8 mouse cellular contexts compared by ENCODE assay signal in genomic region chrX:152368054-152368396, GRCm38 (mm10). TPM values are rescaled to one million over a fixed set of nuclear protein-coding genes. Genes with fewer than 3 reads are reported as not detected.
DNase-seq lines count a peak whose midpoint lies in the region; ATAC-seq and TF ChIP-seq lines count a peak whose summit lies in the region.

No protein-coding gene starts in this region.

- no peak overlapping the region for H3K27ac ChIP-seq in heart, adult 2 months
- 0 out of 2 replicates have a peak overlapping the region, but pooled peaks have one; percentile 58 for H3K27ac ChIP-seq in forebrain, embryonic 11.5 days (ENCODE audit: low read depth, low read length)
- H3K27ac ChIP-seq in liver, embryonic 15.5 days (replicated peaks): no peak overlapping the region

- peak; percentile 47 for ATAC-seq in forebrain, embryonic 11.5 days (replicated peaks; ENCODE audit: low FRiP score)
- ATAC-seq in liver, embryonic 15.5 days (ENCODE audit: insufficient read depth): no peak
- ATAC-seq in inflammation-experienced regulatory T-cells, adult 6 months: no peak
- no peak for ATAC-seq in megakaryocyte, adult 5-6 weeks (ENCODE audit: poor library complexity, severe bottlenecking)

- H3K79me2 ChIP-seq in heart, adult 2 months (replicated peaks; ENCODE audit: control insufficient read depth, insufficient read depth, low read length): no peaks in the 10 kb centered on the region
- H3K79me2 ChIP-seq in C2C12 (ENCODE audit: control insufficient read depth, insufficient read depth): peaks cover 12% of the 10 kb centered on the region

- no peaks in the 10 kb centered on the region for H3K4me1 ChIP-seq in heart, adult 2 months (ENCODE audit: control insufficient read depth, insufficient read depth, low read length)
- H3K4me1 ChIP-seq in forebrain, embryonic 11.5 days (replicated peaks; ENCODE audit: control insufficient read depth, insufficient read depth, low read length): no peaks in the 10 kb centered on the region
- no peaks in the 10 kb centered on the region for H3K4me1 ChIP-seq in liver, embryonic 15.5 days (replicated peaks)

- H3K4me3 ChIP-seq in heart, adult 2 months: peak overlapping the region; percentile 28; the same call in 1 of the 2 replicates
- H3K4me3 ChIP-seq in C2C12 (ENCODE audit: insufficient read depth, poor library complexity, severe bottlenecking): peak overlapping the region; percentile 40
- H3K4me3 ChIP-seq in forebrain, embryonic 11.5 days (ENCODE audit: low read depth, low read length): peak overlapping the region; percentile 51
- 0 out of 2 replicates have a peak overlapping the region, but pooled peaks have one; percentile 14 for H3K4me3 ChIP-seq in liver, embryonic 15.5 days (replicated peaks)

- peak overlapping the region; percentile 76 for H3ac ChIP-seq in C2C12 (ENCODE audit: control insufficient read depth, insufficient read length, low read depth)

- peak overlapping the region; percentile 49 for H3K4me2 ChIP-seq in forebrain, embryonic 11.5 days (ENCODE audit: low read depth, low read length, severe bottlenecking)
- peak overlapping the region; percentile 10 for H3K4me2 ChIP-seq in liver, embryonic 15.5 days

- intact Hi-C loops in heart, adult 2 months (cut with DNase I): no loop called here
- intact Hi-C loops in left cerebral cortex, postnatal 14 days (cut with DNase I): no loop called here

- no peak for TF ChIP-seq EP300 in heart, adult 2 months (IDR thresholded peaks at IDR 0.05; ENCODE audit: insufficient read depth, low read depth, low read length)

- no peak for TF ChIP-seq CTCF in heart, adult 2 months (IDR thresholded peaks at IDR 0.05)
- TF ChIP-seq CTCF in C2C12 (IDR thresholded peaks at IDR 0.05; ENCODE audit: control insufficient read depth, insufficient read depth, insufficient read length): no peak

- no peak for TF ChIP-seq POLR2A in heart, adult 2 months (IDR thresholded peaks at IDR 0.05; ENCODE audit: insufficient read depth, low read depth, low read length)

- peak overlapping the region; percentile 46; the same call in 1 of the 2 replicates for H3K9ac ChIP-seq in heart, adult 2 months (ENCODE audit: low read depth, low read length)
- peak overlapping the region; percentile 66 for H3K9ac ChIP-seq in forebrain, embryonic 11.5 days (ENCODE audit: low read length)
- no peak overlapping the region for H3K9ac ChIP-seq in liver, embryonic 15.5 days

- WGBS in heart, adult 2 months: 27% methylated on average over 4 of the region's 4 CpGs
- WGBS in forebrain, embryonic 11.5 days: 19% methylated on average over 4 of the region's 4 CpGs
- WGBS in liver, embryonic 15.5 days (ENCODE audit: insufficient replicate concordance): 27% methylated on average over 4 of the region's 4 CpGs

- peaks cover 4% of the 10 kb centered on the region for H3K79me3 ChIP-seq in C2C12 (ENCODE audit: low read depth)

- H3K9me3 ChIP-seq in forebrain, embryonic 11.5 days (ENCODE audit: control insufficient read depth, low read length): no peaks in the 10 kb centered on the region
- no peaks in the 10 kb centered on the region for H3K9me3 ChIP-seq in liver, embryonic 15.5 days (replicated peaks)

- DNase-seq in heart, adult 2 months: no peak
- DNase-seq in heart, adult 9 months (ENCODE audit: low spot score in 2 of 2): no peak
- peak; percentile 52 for DNase-seq in forebrain, embryonic 11.5 days (ENCODE audit: low spot score)
- no peak for DNase-seq in left cerebral cortex, postnatal 14 days (ENCODE audit: low spot score in 2 of 2)

- H3K27me3 ChIP-seq in heart, adult 2 months (ENCODE audit: control insufficient read depth, insufficient read depth, low read length): no peaks in the 10 kb centered on the region
- no peaks in the 10 kb centered on the region for H3K27me3 ChIP-seq in C2C12 (ENCODE audit: control insufficient read depth, insufficient read depth, insufficient read length)
- H3K27me3 ChIP-seq in forebrain, embryonic 11.5 days (ENCODE audit: control insufficient read depth, insufficient read depth, low read length): peaks cover 32% of the 10 kb centered on the region
- peaks cover 29% of the 10 kb centered on the region for H3K27me3 ChIP-seq in liver, embryonic 15.5 days

- no peaks in the 10 kb centered on the region for H3K36me3 ChIP-seq in heart, adult 2 months (ENCODE audit: control insufficient read depth, insufficient read depth, low read length)
- H3K36me3 ChIP-seq in C2C12 (ENCODE audit: control insufficient read depth, insufficient read depth): no peaks in the 10 kb centered on the region
- H3K36me3 ChIP-seq in forebrain, embryonic 11.5 days (ENCODE audit: control insufficient read depth, insufficient read depth, low read length): no peaks in the 10 kb centered on the region
- H3K36me3 ChIP-seq in liver, embryonic 15.5 days (replicated peaks): no peaks in the 10 kb centered on the region

TF ChIP-seq in C2C12, 6 proteins besides CTCF, POLR2A, EP300 and RAD21:
- TF ChIP-seq USF1 (IDR thresholded peaks at IDR 0.05; ENCODE audit: low read depth): no peak
- TF ChIP-seq FOSL1 (IDR thresholded peaks at IDR 0.05; ENCODE audit: insufficient read depth, low read length, poor library complexity, severe bottlenecking): no peak
- no peak for TF ChIP-seq CEBPB (IDR thresholded peaks at IDR 0.05; ENCODE audit: low read depth)

RNA-seq across cellular contexts. Expression of gene Gpr173, which starts 0.5 kb away (rescaled TPM):
- total RNA-seq in heart, adult 2 months (2021): under 1 TPM; 0.42 to 0.96 TPM
- 0.43 and 1.3 TPM in 2 replicates for polyA plus RNA-seq in heart, adult 2 months (2012; rRNA removed)
- 4.5 TPM for polyA plus RNA-seq in C2C12 (2012; fragmentation: generic; extraction: Trizol)
- polyA plus RNA-seq in forebrain, embryonic 11.5 days (2014; fragmentation: Nextera tagmentation; extraction: Ambion mirVana): 7.1 and 8.0 TPM in 2 replicates
- 0.03 and 0.12 TPM in 2 replicates for polyA plus RNA-seq in liver, embryonic 15.5 days (2015; fragmentation: Nextera tagmentation; extraction: Ambion mirVana)
- not detected for polyA plus RNA-seq in inflammation-experienced regulatory T-cells, adult 6 months (2017; shearing (Covaris generic))
- not detected in 2 replicates for total RNA-seq in megakaryocyte, adult 5-6 weeks (2015)
- total RNA-seq in megakaryocyte, adult 5-6 weeks (2017): not detected in 2 replicates
- 10 to 100 TPM; 20.4 to 21.2 TPM for total RNA-seq in left cerebral cortex, postnatal 14 days (2021)

RNA-seq across cellular contexts. Expression of gene Tspyl2, which starts 25.8 kb away (rescaled TPM):
- total RNA-seq in heart, adult 2 months (2021): 10 to 100 TPM; 13.3 to 13.6 TPM
- 16.1 and 18.8 TPM in 2 replicates for polyA plus RNA-seq in heart, adult 2 months (2012; rRNA removed)
- polyA plus RNA-seq in C2C12 (2012; fragmentation: generic; extraction: Trizol): 18.8 TPM
- 33.7 and 35.6 TPM in 2 replicates for polyA plus RNA-seq in forebrain, embryonic 11.5 days (2014; fragmentation: Nextera tagmentation; extraction: Ambion mirVana)
- 4.5 and 5.5 TPM in 2 replicates for polyA plus RNA-seq in liver, embryonic 15.5 days (2015; fragmentation: Nextera tagmentation; extraction: Ambion mirVana)
- polyA plus RNA-seq in inflammation-experienced regulatory T-cells, adult 6 months (2017; shearing (Covaris generic)): 10 to 100 TPM in 2 of 3 experiments, 1 to 10 TPM in 1; 8.6 to 15.8 (median 12.8) TPM
- total RNA-seq in megakaryocyte, adult 5-6 weeks (2015): 4.3 and 9.1 TPM in 2 replicates
- total RNA-seq in megakaryocyte, adult 5-6 weeks (2017): 9.7 and 23.0 TPM in 2 replicates
- 10 to 100 TPM; 65.9 to 78.1 TPM for total RNA-seq in left cerebral cortex, postnatal 14 days (2021)

RNA-seq across cellular contexts. Expression of gene Kantr, which starts 40.7 kb away (rescaled TPM):
- 1 to 10 TPM; 3.2 to 4.4 TPM for total RNA-seq in heart, adult 2 months (2021)
- 3.3 and 5.0 TPM in 2 replicates for polyA plus RNA-seq in heart, adult 2 months (2012; rRNA removed)
- 1.5 TPM for polyA plus RNA-seq in C2C12 (2012; fragmentation: generic; extraction: Trizol)
- polyA plus RNA-seq in forebrain, embryonic 11.5 days (2014; fragmentation: Nextera tagmentation; extraction: Ambion mirVana): 16.6 and 19.5 TPM in 2 replicates
- 2.8 and 3.2 TPM in 2 replicates for polyA plus RNA-seq in liver, embryonic 15.5 days (2015; fragmentation: Nextera tagmentation; extraction: Ambion mirVana)
- 10 to 100 TPM; 23.5 to 46.6 (median 37.2) TPM for polyA plus RNA-seq in inflammation-experienced regulatory T-cells, adult 6 months (2017; shearing (Covaris generic))
- total RNA-seq in megakaryocyte, adult 5-6 weeks (2015): 18.1 and 20.6 TPM in 2 replicates
- 3.4 and 7.9 TPM in 2 replicates for total RNA-seq in megakaryocyte, adult 5-6 weeks (2017)
- 10 to 100 TPM; 45.2 to 53.4 TPM for total RNA-seq in left cerebral cortex, postnatal 14 days (2021)
